Mouse (Mus musculus) midbrain, embryonic 14.5 days (tissue): ENCODE measurements around the gene Atxn1. TPM values are rescaled to one million over a fixed set of nuclear protein-coding genes. Genes with fewer than 3 reads are reported as not detected.

ENCODE experiments used
- ATAC-seq: fragments of 200-750 bp; cut with Nextera tagmentation; 2 replicates; pipeline ENCODE4 v1.8.0; 2017; ENCODE audit warnings: moderate number of reproducible peaks, moderate library complexity; ENCODE audit not compliant: low FRiP score, low TSS enrichment
- DNase-seq: peaks from one replicate; pipeline ENCODE4 v3.0.0-alpha.2; 2015
- H3K27ac ChIP-seq: fragments of 300-500 bp; sonication (generic); replicated peaks from 2 replicates; pipeline ENCODE4 v1.5.1; 2014; ENCODE audit warnings: mild to moderate bottlenecking, low read depth, low read length, moderate library complexity
- H3K27me3 ChIP-seq: fragments of 300-500 bp; sonication (generic); 2 replicates; pipeline ENCODE4 v1.6.1; 2014; ENCODE audit warnings: low read length, control low read depth, mixed read lengths; ENCODE audit not compliant: control insufficient read depth, insufficient read depth
- H3K36me3 ChIP-seq: fragments of 300-500 bp; sonication (generic); 2 replicates; pipeline ENCODE4 v1.6.1; 2014; ENCODE audit warnings: low read length, control low read depth; ENCODE audit not compliant: control insufficient read depth, insufficient read depth
- H3K4me1 ChIP-seq: fragments of 300-500 bp; sonication (generic); 2 replicates; pipeline ENCODE4 v1.6.1; 2014; ENCODE audit warnings: mild to moderate bottlenecking, antibody characterized with exemption, low read length, control low read depth; ENCODE audit not compliant: control insufficient read depth, insufficient read depth
- H3K4me2 ChIP-seq: fragments of 300-500 bp; sonication (generic); 2 replicates; pipeline ENCODE4 v1.6.1; 2014; ENCODE audit warnings: mild to moderate bottlenecking, low read length, moderate library complexity
- H3K4me3 ChIP-seq: fragments of 300-500 bp; sonication (generic); replicated peaks from 2 replicates; pipeline ENCODE4 v1.5.1; 2014; ENCODE audit warnings: low read depth, low read length
- H3K9ac ChIP-seq: fragments of 300-500 bp; sonication (generic); replicated peaks from 2 replicates; pipeline ENCODE4 v1.6.1; 2014; ENCODE audit warnings: mild to moderate bottlenecking, low read length, moderate library complexity
- H3K9me3 ChIP-seq: fragments of 300-500 bp; sonication (generic); 2 replicates; pipeline ENCODE4 v1.6.1; 2016; ENCODE audit warnings: low read length, control low read depth, mixed read lengths; ENCODE audit not compliant: control insufficient read depth
- WGBS: fragments of 180-500 bp; shearing (Covaris S2); extraction: QIAGEN DNeasy Blood & Tissue Kit; methylation state at CpG from one replicate; pipeline ENCODE4 v1.1.7; 2014; 5-methylcytosine and 5-hydroxymethylcytosine counted together
- polyA plus RNA-seq: library from polyadenylated mRNA; unstranded; fragments of >200 nt; fragmentation: Nextera tagmentation; extraction: Ambion mirVana; gene quantifications from 2 replicates; pipeline ENCODE4 v1.2.1, GENCODE M21; 2014

Gene Atxn1
- polyA plus RNA-seq, 1 experiment from 2014 or later: 7.3 TPM

DNA sequence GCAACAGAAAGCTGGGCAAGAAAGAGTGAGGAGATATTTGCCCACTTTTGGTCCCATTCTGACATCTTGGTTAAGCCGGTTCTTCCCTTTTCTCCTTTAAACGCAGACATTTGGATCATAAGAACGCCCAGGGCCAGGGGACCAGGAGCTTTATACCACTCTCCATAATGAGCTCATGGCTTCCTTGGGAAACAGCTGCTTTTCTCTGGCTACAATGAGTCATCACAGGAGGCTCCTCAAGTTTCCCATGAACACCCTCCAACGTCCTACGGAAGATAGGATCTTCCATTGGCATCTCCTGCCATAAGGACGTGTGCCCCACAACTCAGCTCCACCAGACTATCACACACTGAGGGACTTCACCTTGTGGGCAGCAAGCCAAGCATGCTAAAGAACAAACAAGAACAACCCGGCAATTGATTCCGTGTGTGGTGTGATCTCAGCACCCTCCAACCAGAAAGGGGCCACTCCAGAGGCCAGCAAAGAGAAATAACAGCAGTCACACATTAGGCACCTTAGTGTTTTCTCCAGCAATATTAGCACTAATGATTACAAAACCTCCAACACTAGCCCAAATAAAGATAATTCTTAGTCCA is 135.4 kb downstream of the Atxn1 start:
- ATAC-seq: no peak
- H3K27me3 ChIP-seq: no peaks in the 10 kb centered on the region
- H3K9me3 ChIP-seq: no peaks in the 10 kb centered on the region
- 91% methylated on average over 8 of the region's 8 CpGs for WGBS
- no peak for DNase-seq
- H3K4me1 ChIP-seq: no peaks in the 10 kb centered on the region
- H3K36me3 ChIP-seq: no peaks in the 10 kb centered on the region
- no peak overlapping the region for H3K4me3 ChIP-seq
- no peak overlapping the region for H3K27ac ChIP-seq
- H3K4me2 ChIP-seq: no peak overlapping the region
- H3K9ac ChIP-seq: no peak overlapping the region

DNA sequence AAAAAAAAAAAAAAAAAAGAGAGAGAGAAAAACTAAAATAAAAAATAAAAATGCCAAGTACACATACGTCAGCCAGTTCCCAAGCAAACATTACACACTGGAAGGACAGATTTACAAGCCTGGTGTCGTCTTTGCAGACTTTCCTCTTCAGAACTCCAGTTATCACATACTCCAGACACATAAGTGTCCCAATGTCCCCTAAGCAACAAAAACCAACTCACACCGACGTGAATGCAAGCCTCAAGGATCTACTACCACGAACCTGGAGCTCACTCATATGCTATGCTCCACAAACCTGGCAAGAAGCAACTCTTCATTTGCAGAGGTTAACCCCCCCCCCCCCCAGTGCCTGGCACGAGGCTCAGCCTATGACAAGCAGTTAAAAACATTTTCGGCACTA is 136.8 kb downstream of the Atxn1 start:
- Histone ChIP-seq H3K36me3 (no peaks in the 10 kb centered on the region), H3K4me1 (no peaks in the 10 kb centered on the region), H3K27ac (no peak overlapping the region), H3K9me3 (no peaks in the 10 kb centered on the region), H3K9ac (no peak overlapping the region), H3K4me2 (no peak overlapping the region), H3K27me3 (no peaks in the 10 kb centered on the region), H3K4me3 (no peak overlapping the region)
- 83% methylated on average over 7 of the region's 7 CpGs for WGBS
- DNase-seq: no peak
- no peak for ATAC-seq

DNA sequence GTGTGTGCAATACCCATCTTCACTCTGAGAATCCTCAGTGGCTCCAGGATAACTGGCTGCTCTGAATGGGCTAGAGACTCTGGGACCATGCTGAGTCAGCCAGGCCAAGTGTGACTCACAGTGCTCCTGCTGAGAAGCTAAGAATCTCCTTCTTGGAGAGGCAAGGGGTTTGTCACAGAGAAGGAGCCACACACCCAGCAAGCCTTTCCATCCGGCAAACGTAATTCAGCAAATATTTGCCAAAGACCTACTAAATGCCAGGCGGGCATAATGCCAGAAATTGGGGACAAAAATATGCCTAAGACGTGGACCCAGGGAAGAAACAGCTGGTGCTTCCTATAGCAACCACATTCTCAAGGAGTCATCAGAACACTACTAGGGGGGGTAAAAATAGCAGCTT is 137.2 kb downstream of the Atxn1 start:
- no peak overlapping the region for H3K4me2 ChIP-seq
- H3K27ac ChIP-seq: no peak overlapping the region
- H3K9ac ChIP-seq: no peak overlapping the region
- DNase-seq: peak; percentile 29
- H3K4me1 ChIP-seq: no peaks in the 10 kb centered on the region
- H3K27me3 ChIP-seq: no peaks in the 10 kb centered on the region
- 61% methylated on average over 4 of the region's 4 CpGs for WGBS
- no peak overlapping the region for H3K4me3 ChIP-seq
- no peak for ATAC-seq
- H3K36me3 ChIP-seq: no peaks in the 10 kb centered on the region
- no peaks in the 10 kb centered on the region for H3K9me3 ChIP-seq

DNA sequence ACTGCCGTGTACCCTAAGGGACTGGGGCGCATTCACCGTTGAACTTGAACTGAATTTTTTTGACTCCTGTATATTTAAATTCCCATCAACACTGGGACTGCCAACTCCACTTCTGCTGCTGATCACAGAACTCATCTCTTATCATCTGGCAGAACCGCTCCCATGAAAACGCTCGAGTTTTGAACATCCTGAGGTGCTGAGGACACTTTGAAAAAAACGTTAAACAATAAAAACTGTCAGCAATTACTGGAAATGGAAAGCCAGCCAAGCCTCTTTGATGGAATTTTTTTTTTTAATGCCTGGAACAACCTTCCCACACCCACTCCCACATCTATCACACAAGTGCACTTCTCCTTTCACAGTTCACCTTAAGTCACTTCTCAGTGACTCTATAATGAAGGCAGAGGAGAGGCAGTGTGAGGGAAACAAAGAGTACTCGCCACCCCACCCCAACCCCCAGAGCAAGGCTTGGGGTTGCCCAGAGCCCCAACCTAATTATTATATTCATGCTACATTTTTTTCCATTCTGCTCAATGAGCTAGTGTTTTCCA is 137.7 kb downstream of the Atxn1 start:
- no peaks in the 10 kb centered on the region for H3K27me3 ChIP-seq
- ATAC-seq (no peak), DNase-seq (no peak)
- no peaks in the 10 kb centered on the region for H3K36me3 ChIP-seq
- H3K4me2 ChIP-seq: no peak overlapping the region
- H3K9me3 ChIP-seq: no peaks in the 10 kb centered on the region
- no peak overlapping the region for H3K4me3 ChIP-seq
- WGBS: 89% methylated on average over 8 of the region's 8 CpGs
- H3K27ac ChIP-seq: no peak overlapping the region
- no peak overlapping the region for H3K9ac ChIP-seq
- no peaks in the 10 kb centered on the region for H3K4me1 ChIP-seq

DNA sequence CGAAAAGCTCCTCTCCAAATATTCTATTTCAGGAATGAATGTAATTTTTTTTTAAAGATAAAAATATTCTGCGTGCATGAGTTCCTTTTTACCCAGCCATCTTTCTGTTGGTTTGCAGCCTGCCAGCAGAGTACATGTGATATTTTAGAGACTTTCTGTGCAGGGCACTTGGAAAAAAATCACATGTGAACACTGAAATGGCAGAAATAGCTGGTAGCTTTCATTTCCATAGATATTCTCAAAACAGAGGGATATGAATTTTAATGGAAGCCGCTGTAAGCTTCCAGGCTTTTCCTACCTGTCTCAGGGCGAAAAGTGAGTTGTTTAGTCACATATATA is 142.3 kb downstream of the Atxn1 start:
- Histone ChIP-seq H3K27ac (no peak overlapping the region), H3K4me2 (no peak overlapping the region), H3K4me1 (no peaks in the 10 kb centered on the region), H3K9ac (no peak overlapping the region), H3K4me3 (no peak overlapping the region), H3K36me3 (no peaks in the 10 kb centered on the region), H3K27me3 (no peaks in the 10 kb centered on the region), H3K9me3 (no peaks in the 10 kb centered on the region)
- DNase-seq (no peak), ATAC-seq (no peak)
- 90% methylated on average over 4 of the region's 4 CpGs for WGBS

DNA sequence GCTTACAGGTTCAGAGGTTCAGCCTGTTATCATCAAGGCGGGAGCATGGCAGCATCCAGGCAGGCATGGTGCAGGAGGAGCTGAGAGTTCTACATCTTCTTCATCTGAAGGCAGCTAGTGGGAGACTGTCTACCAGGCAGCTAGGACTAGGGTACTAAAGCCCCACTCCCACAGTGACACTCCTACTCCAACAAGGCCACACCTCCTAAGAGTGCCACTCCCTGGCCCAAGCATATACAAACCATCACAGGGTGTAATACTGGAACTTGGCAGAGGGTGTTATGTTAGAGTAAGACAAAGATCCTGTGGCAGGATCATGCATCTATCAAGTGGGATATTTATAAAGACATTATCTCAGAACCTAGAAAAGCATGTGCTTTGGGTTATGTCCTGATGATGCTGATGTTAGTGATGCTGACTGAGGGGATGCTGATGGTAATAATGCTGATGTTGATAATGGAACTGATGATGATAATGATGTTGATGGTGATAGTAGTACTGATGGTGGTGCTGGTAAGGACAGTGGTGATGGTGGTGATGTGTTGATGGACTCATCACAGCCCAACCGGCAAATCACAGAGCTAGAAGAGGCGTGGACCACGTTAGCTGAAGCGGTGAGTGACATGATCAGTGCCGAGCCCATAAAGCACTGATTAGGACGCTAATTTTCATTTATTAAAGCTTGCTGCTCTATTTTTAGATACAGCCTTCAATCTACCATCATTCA is 142.9 kb downstream of the Atxn1 start:
- Histone ChIP-seq H3K4me2 (no peak overlapping the region), H3K36me3 (no peaks in the 10 kb centered on the region), H3K9me3 (no peaks in the 10 kb centered on the region), H3K4me1 (no peaks in the 10 kb centered on the region), H3K27me3 (no peaks in the 10 kb centered on the region), H3K4me3 (no peak overlapping the region), H3K9ac (no peak overlapping the region), H3K27ac (no peak overlapping the region)
- WGBS: 94% methylated on average over 7 of the region's 7 CpGs
- ATAC-seq: no peak
- no peak for DNase-seq

DNA sequence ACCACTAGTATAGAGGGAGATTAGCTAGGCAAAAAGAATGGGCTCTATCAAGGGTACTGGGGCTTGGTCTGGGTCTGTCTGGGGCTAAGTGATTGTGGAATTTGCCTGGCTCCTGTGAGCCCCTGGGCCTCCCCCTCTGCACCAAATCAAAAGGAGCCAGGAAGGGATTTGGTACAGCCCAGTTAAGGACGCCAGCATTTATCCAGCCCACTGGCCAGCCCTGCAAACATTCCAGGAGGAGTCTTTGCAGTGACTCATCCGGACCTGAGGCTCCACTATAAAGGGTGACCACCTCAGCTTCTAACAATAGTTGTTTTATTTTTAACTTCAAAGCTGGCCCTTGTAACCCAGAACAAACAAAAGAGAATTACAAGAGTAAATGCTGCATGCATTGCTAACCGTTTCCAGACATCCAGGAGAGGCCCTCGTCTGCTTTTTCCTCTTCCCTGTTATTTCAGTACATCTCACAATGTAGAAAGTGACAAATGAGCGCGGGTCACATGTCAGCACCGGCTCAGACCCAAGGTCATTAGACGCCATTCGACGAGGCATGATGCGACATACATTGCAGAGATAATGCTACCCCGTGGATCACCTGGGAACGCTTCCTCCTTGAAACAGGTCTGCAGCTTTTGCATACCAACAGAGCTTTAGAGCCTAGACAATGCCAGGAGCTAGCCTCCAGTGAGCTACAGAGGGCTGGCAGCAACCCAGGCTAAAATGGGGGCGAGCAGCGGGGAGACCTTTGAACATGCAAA is 144.2 kb downstream of the Atxn1 start:
- H3K9me3 ChIP-seq: no peaks in the 10 kb centered on the region
- H3K4me1 ChIP-seq: no peaks in the 10 kb centered on the region
- no peak overlapping the region for H3K4me2 ChIP-seq
- H3K9ac ChIP-seq: no peak overlapping the region
- H3K27me3 ChIP-seq: no peaks in the 10 kb centered on the region
- H3K4me3 ChIP-seq: no peak overlapping the region
- DNase-seq: no peak
- no peak for ATAC-seq
- 52% methylated on average over 15 of the region's 15 CpGs for WGBS
- no peaks in the 10 kb centered on the region for H3K36me3 ChIP-seq
- no peak overlapping the region for H3K27ac ChIP-seq

DNA sequence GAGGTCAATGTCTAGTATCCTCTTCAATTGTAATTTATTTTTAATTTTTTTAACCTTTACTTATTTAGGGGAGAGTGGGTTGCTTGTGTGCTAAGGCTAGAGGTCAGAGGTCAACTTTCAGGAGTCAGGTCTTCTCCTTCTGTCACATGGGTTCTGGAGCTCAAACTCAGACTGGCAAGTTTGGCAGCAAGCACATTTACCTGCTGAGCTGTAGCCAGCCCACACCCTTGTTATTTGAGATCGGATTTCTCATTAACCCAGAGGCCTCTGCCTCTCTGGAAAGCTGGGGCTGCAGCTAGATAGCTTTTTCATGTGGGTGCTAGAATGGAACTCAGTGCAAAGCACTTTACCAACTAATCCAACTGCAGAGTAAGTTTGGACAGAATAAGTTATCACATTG is 148.1 kb downstream of the Atxn1 start:
- DNase-seq (no peak), ATAC-seq (no peak)
- H3K4me1 ChIP-seq: no peaks in the 10 kb centered on the region
- no peak overlapping the region for H3K4me2 ChIP-seq
- no peaks in the 10 kb centered on the region for H3K9me3 ChIP-seq
- H3K9ac ChIP-seq: no peak overlapping the region
- H3K36me3 ChIP-seq: no peaks in the 10 kb centered on the region
- WGBS: 58% methylated on average over 1 of the region's 1 CpGs
- H3K27me3 ChIP-seq: no peaks in the 10 kb centered on the region
- no peak overlapping the region for H3K27ac ChIP-seq
- H3K4me3 ChIP-seq: no peak overlapping the region
